Mouse (Mus musculus) cortical plate, adult 2 months (tissue): ENCODE results near the gene Cntf.

Source experiments
- CTCF ChIP-seq: fragments of 200-500 bp; IDR thresholded peaks from 2 replicates; pipeline ENCODE4 v1.5.1; 2011; ENCODE audit warnings: mild to moderate bottlenecking, control low read depth, low read length; ENCODE audit not compliant: insufficient read depth; ENCODE audit errors: extremely low read depth
- POLR2A ChIP-seq: fragments of 200-500 bp; IDR thresholded peaks from 2 replicates; pipeline ENCODE4 v1.6.1; 2011; ENCODE audit warnings: mild to moderate bottlenecking, low read length, control low read depth; ENCODE audit not compliant: insufficient read depth; ENCODE audit errors: extremely low read depth

- TF ChIP-seq POLR2A (no peak), CTCF (no peak)
Measured at GRCm38 (mm10) chr19:12802830-12803229, 37.4 kb upstream of the Cntf start.
